Mouse (Mus musculus): ENCODE data around the gene Morc3.

The Morc3 gene

GRCm38 (mm10) chr16:93877612-93878380 lies 45.9 kb downstream of the Morc3 start:
- DNase-seq (ENCODE audit: extremely low read depth, low read depth, low spot score) = no peak

- peak; percentile 66 for DNase-seq (ENCODE audit: extremely low read depth, low read depth, low spot score)
Measured at GRCm38 (mm10) chr16:93883423-93884085, 51.6 kb downstream of the Morc3 start, which contains the start of gene Chaf1b. TSS of gene Chaf1b (plus strand) at chr16:93883901.

- DNase-seq (ENCODE audit: extremely low read depth, low read depth, low spot score) = peak; percentile 5
Measured at GRCm38 (mm10) chr16:93884086-93884721, 52.3 kb downstream of the Morc3 start.

GRCm38 (mm10) chr16:93884722-93885113 lies 52.8 kb downstream of the Morc3 start:
- DNase-seq (ENCODE audit: extremely low read depth, low read depth, low spot score) = no peak

- no peak for DNase-seq (ENCODE audit: extremely low read depth, low read depth, low spot score)
Measured at GRCm38 (mm10) chr16:93888481-93888880, 56.6 kb downstream of the Morc3 start.

- DNase-seq (ENCODE audit: extremely low read depth, low read depth, low spot score) = no peak
Measured at GRCm38 (mm10) chr16:93890948-93891604, 59.2 kb downstream of the Morc3 start.

- DNase-seq (ENCODE audit: extremely low read depth, low read depth, low spot score) = no peak
Measured at GRCm38 (mm10) chr16:93893285-93893684, 61.4 kb downstream of the Morc3 start.

GRCm38 (mm10) chr16:93903027-93903426 lies 71.1 kb downstream of the Morc3 start:
- DNase-seq (ENCODE audit: extremely low read depth, low read depth, low spot score) = no peak

GRCm38 (mm10) chr16:93906156-93907014 lies 74.5 kb downstream of the Morc3 start:
- no peak for DNase-seq (ENCODE audit: extremely low read depth, low read depth, low spot score)

GRCm38 (mm10) chr16:93907761-93908160 lies 75.8 kb downstream of the Morc3 start:
- no peak for DNase-seq (ENCODE audit: extremely low read depth, low read depth, low spot score)

- no peak for DNase-seq (ENCODE audit: extremely low read depth, low read depth, low spot score)
Measured at GRCm38 (mm10) chr16:93908196-93908595, 76.3 kb downstream of the Morc3 start.

GRCm38 (mm10) chr16:93909936-93910335 lies 78.0 kb downstream of the Morc3 start:
- DNase-seq (ENCODE audit: extremely low read depth, low read depth, low spot score) = no peak

GRCm38 (mm10) chr16:93910735-93911665 lies 79.1 kb downstream of the Morc3 start:
- DNase-seq (ENCODE audit: extremely low read depth, low read depth, low spot score) = no peak

GRCm38 (mm10) chr16:93912158-93912557 lies 80.2 kb downstream of the Morc3 start:
- DNase-seq (ENCODE audit: extremely low read depth, low read depth, low spot score) = no peak

- DNase-seq (ENCODE audit: extremely low read depth, low read depth, low spot score) = no peak
Measured at GRCm38 (mm10) chr16:93912808-93913207, 80.9 kb downstream of the Morc3 start.

- DNase-seq (ENCODE audit: extremely low read depth, low read depth, low spot score) = peak; percentile 78
Measured at GRCm38 (mm10) chr16:93913881-93914576, 82.1 kb downstream of the Morc3 start.

- no peak for DNase-seq (ENCODE audit: extremely low read depth, low read depth, low spot score)
Measured at GRCm38 (mm10) chr16:93915338-93915849, 83.5 kb downstream of the Morc3 start.
